Comparison of ENCODE assay signal across 8 mouse cellular contexts in genomic region chr19:4220957-4221743, GRCm38 (mm10). TPM values are rescaled to one million over a fixed set of nuclear protein-coding genes. Genes with fewer than 3 reads are reported as not detected.
DNase-seq lines count a peak whose midpoint lies in the region; ATAC-seq lines count a peak whose summit lies in the region.

No protein-coding gene starts in this region.

- WGBS in heart, embryonic 11.5 days (ENCODE audit: insufficient replicate concordance), result 30% methylated on average over 14 of the region's 14 CpGs

- no peaks in the 10 kb centered on the region for H3K36me3 ChIP-seq in heart, embryonic 11.5 days (ENCODE audit: control insufficient read depth, insufficient read depth, low read length)

- no peaks in the 10 kb centered on the region for H3K9me3 ChIP-seq in heart, embryonic 11.5 days (replicated peaks; ENCODE audit: control insufficient read depth, low read length)

- peaks cover 25% of the 10 kb centered on the region for H3K27me3 ChIP-seq in heart, embryonic 11.5 days (ENCODE audit: control insufficient read depth, insufficient read depth, low read length)

- 0 out of 2 replicates have a peak overlapping the region, but pooled peaks have one; percentile 22 for H3K9ac ChIP-seq in heart, embryonic 11.5 days (ENCODE audit: low read depth, low read length)

- H3K4me2 ChIP-seq in heart, embryonic 11.5 days, result peak overlapping the region; percentile 3

- peaks cover 34% of the 10 kb centered on the region for H3K4me1 ChIP-seq in heart, embryonic 11.5 days (ENCODE audit: control insufficient read depth, insufficient read depth, low read length)

- peak; percentile 66 for DNase-seq in testis, postnatal 10 days (ENCODE audit: low spot score)
- no peak for DNase-seq in testis, postnatal 14 days (ENCODE audit: low spot score)
- peak; percentile 62 to 66 for DNase-seq in kidney, postnatal 36 days
- DNase-seq in naive thymus-derived CD4-positive, alpha-beta T cell, adult 2 months (ENCODE audit: low read depth), result peak; percentile 63
- DNase-seq in layer of hippocampus, adult 8-10 months (ENCODE audit: low spot score in 2 of 2), result no peak
- no peak for DNase-seq in cerebellum, postnatal 25 days
- no peak for DNase-seq in adrenal gland, postnatal 14 days

- no peak overlapping the region for H3K4me3 ChIP-seq in heart, embryonic 11.5 days (ENCODE audit: low read depth, low read length)

- ATAC-seq in heart, embryonic 11.5 days (replicated peaks; ENCODE audit: insufficient number of reproducible peaks, low FRiP score, low TSS enrichment), result no peak

- H3K27ac ChIP-seq in heart, embryonic 11.5 days (ENCODE audit: low read depth, low read length), result peak overlapping the region; percentile 24; the same call in 1 of the 2 replicates

RNA-seq across cellular contexts. Expression of gene AC109138.7, which starts 7.0 kb away (rescaled TPM):
- not detected in 2 replicates for polyA plus RNA-seq in heart, embryonic 11.5 days (2014; fragmentation: Nextera tagmentation; extraction: Ambion mirVana)
- not detected for total RNA-seq in layer of hippocampus, adult 8-10 months (2022)
- not detected in 2 replicates for total RNA-seq in adrenal gland, postnatal 14 days (2021)

RNA-seq across cellular contexts. Expression of gene Clcf1, which starts 7.1 kb away (rescaled TPM):
- polyA plus RNA-seq in heart, embryonic 11.5 days (2014; fragmentation: Nextera tagmentation; extraction: Ambion mirVana), result 1.2 and 2.5 TPM in 2 replicates
- total RNA-seq in layer of hippocampus, adult 8-10 months (2022), result 1 to 10 TPM in 3 of 4 experiments, under 1 TPM in 1; 0.70 to 3.3 (median 1.9) TPM
- total RNA-seq in adrenal gland, postnatal 14 days (2021), result 10.8 and 16.3 TPM in 2 replicates

RNA-seq across cellular contexts. Expression of gene Pold4, which starts 10.5 kb away (rescaled TPM):
- 17.4 and 19.5 TPM in 2 replicates for polyA plus RNA-seq in heart, embryonic 11.5 days (2014; fragmentation: Nextera tagmentation; extraction: Ambion mirVana)
- total RNA-seq in layer of hippocampus, adult 8-10 months (2022), result 10 to 100 TPM; 13.3 to 25.1 (median 18.5) TPM
- 43.3 and 57.9 TPM in 2 replicates for total RNA-seq in adrenal gland, postnatal 14 days (2021)

RNA-seq across cellular contexts. Expression of gene Rad9a, which starts 19.7 kb away (rescaled TPM):
- 20.6 and 24.1 TPM in 2 replicates for polyA plus RNA-seq in heart, embryonic 11.5 days (2014; fragmentation: Nextera tagmentation; extraction: Ambion mirVana)
- 10 to 100 TPM in 2 of 4 experiments, 1 to 10 TPM in 2; 8.7 to 11.6 (median 9.7) TPM for total RNA-seq in layer of hippocampus, adult 8-10 months (2022)
- 8.2 and 10.7 TPM in 2 replicates for total RNA-seq in adrenal gland, postnatal 14 days (2021)

RNA-seq across cellular contexts. Expression of gene Ppp1ca, which starts 29.3 kb away (rescaled TPM):
- 749 and 760 TPM in 2 replicates for polyA plus RNA-seq in heart, embryonic 11.5 days (2014; fragmentation: Nextera tagmentation; extraction: Ambion mirVana)
- 100 to 1,000 TPM; 255 to 271 (median 266) TPM for total RNA-seq in layer of hippocampus, adult 8-10 months (2022)
- total RNA-seq in adrenal gland, postnatal 14 days (2021), result 369 and 402 TPM in 2 replicates

Comparison
In these comparisons a context has a peak if more than half of its experiments do, and no peak if none do; other contexts are left out.
1. DNase-seq: peak in testis, postnatal 10 days (single experiment), kidney, postnatal 36 days (2 of 2) and naive thymus-derived CD4-positive, alpha-beta T cell, adult 2 months (single experiment); none in testis, postnatal 14 days (single experiment), layer of hippocampus, adult 8-10 months (0 of 2), cerebellum, postnatal 25 days (0 of 2) and adrenal gland, postnatal 14 days (single experiment).